Mouse (Mus musculus) heart, embryonic 13.5 days (tissue): ENCODE measurements at regions not wholly inside any gene's neighbourhood (a gene's known extent, or its start where the extent isn't known, plus 50 kb on each side); places are given as distances from the start of the nearest gene placed in this dataset.
"Not testable (repeated sequence)": the region's sequence is repeated elsewhere in the genome, so short reads cannot be mapped to it uniquely, and the experiment has no call there.

Experiments used
- ATAC-seq: fragments of 200-750 bp; cut with Nextera tagmentation; 2 replicates; pipeline ENCODE4 v1.8.0; 2017; ENCODE audit warnings: moderate TSS enrichment; ENCODE audit not compliant: insufficient number of reproducible peaks, low FRiP score, low TSS enrichment; ENCODE audit errors: extremely low read depth
- H3K27ac ChIP-seq: fragments of 300-500 bp; sonication (generic); replicated peaks from 2 replicates; pipeline ENCODE4 v1.5.1; 2015; ENCODE audit warnings: moderate library complexity, mild to moderate bottlenecking, inconsistent platforms
- H3K27me3 ChIP-seq: fragments of 300-500 bp; sonication (generic); replicated peaks from 2 replicates; pipeline ENCODE4 v1.6.1; 2015; ENCODE audit warnings: mild to moderate bottlenecking, inconsistent platforms
- H3K36me3 ChIP-seq: fragments of 300-500 bp; sonication (generic); 2 replicates; pipeline ENCODE4 v1.6.1; 2015; ENCODE audit warnings: mild to moderate bottlenecking, inconsistent platforms
- H3K4me1 ChIP-seq: fragments of 300-500 bp; sonication (generic); 2 replicates; pipeline ENCODE4 v1.6.1; 2015; ENCODE audit warnings: inconsistent platforms
- H3K4me2 ChIP-seq: fragments of 300-500 bp; sonication (generic); 2 replicates; pipeline ENCODE4 v1.6.1; 2015; ENCODE audit warnings: inconsistent platforms, mild to moderate bottlenecking, moderate library complexity
- H3K4me3 ChIP-seq: fragments of 300-500 bp; sonication (generic); 2 replicates; pipeline ENCODE4 v1.5.1; 2015; ENCODE audit warnings: moderate library complexity, mild to moderate bottlenecking, inconsistent platforms
- H3K9ac ChIP-seq: fragments of 300-500 bp; sonication (generic); 2 replicates; pipeline ENCODE4 v1.6.1; 2015; ENCODE audit warnings: inconsistent platforms, mild to moderate bottlenecking, moderate library complexity
- H3K9me3 ChIP-seq: fragments of 300-500 bp; sonication (generic); 2 replicates; pipeline ENCODE4 v1.6.1; 2016; ENCODE audit warnings: inconsistent platforms
- WGBS: fragments of 180-500 bp; shearing (Covaris S2); methylation state at CpG from one replicate; pipeline ENCODE4 v1.1.7; 2015; ENCODE audit warnings: mixed read lengths; 5-methylcytosine and 5-hydroxymethylcytosine counted together

- WGBS, result 66% methylated on average over 4 of the region's 4 CpGs
- no peak overlapping the region for H3K4me3 ChIP-seq
- H3K27me3 ChIP-seq, result no peaks in the 10 kb centered on the region
- H3K9ac ChIP-seq, result no peak overlapping the region
- H3K36me3 ChIP-seq, result no peaks in the 10 kb centered on the region
- H3K27ac ChIP-seq, result no peak overlapping the region
- no peak overlapping the region for H3K4me2 ChIP-seq
- ATAC-seq, result no peak
- no peaks in the 10 kb centered on the region for H3K9me3 ChIP-seq
- H3K4me1 ChIP-seq, result no peaks in the 10 kb centered on the region
These were observed 282.3 kb downstream of the Hace1 start for GRCm38 (mm10) chr10:45859909-45860308.

DNA sequence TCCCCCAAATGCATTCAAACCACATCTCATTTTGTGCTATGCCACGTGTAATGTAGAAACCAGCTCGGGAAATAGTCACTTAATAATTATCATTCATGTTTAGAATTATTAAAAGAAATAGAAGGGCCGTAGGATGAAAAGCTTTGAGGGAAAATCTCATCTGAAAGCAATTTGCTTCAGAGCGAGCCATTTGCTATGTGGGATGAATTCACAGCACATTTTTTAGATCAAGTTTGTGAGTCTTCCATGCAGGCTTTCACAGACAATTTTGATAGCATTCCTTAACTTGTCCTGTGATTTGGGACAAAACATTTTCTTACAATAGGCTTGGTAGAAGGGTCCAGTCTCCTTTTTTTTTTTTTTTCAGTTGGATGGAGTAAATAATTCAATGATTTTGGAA is 283.1 kb downstream of the Hace1 start:
- no peak overlapping the region for H3K27ac ChIP-seq
- H3K4me1 ChIP-seq, result no peaks in the 10 kb centered on the region
- no peak overlapping the region for H3K4me2 ChIP-seq
- H3K27me3 ChIP-seq, result no peaks in the 10 kb centered on the region
- H3K9me3 ChIP-seq, result no peaks in the 10 kb centered on the region
- H3K4me3 ChIP-seq, result no peak overlapping the region
- ATAC-seq, result no peak
- no peaks in the 10 kb centered on the region for H3K36me3 ChIP-seq
- WGBS, result 62% methylated on average over 4 of the region's 4 CpGs
- H3K9ac ChIP-seq, result no peak overlapping the region

GRCm38 (mm10) chr10:45865793-45866192 is 288.2 kb downstream of the Hace1 start:
- Histone ChIP-seq H3K9me3 (no peaks in the 10 kb centered on the region), H3K27me3 (no peaks in the 10 kb centered on the region), H3K9ac (no peak overlapping the region), H3K4me3 (no peak overlapping the region), H3K4me1 (peaks cover 5% of the 10 kb centered on the region; the same call in 1 of the 2 replicates), H3K27ac (no peak overlapping the region), H3K4me2 (no peak overlapping the region), H3K36me3 (no peaks in the 10 kb centered on the region)
- ATAC-seq, result no peak
- 51% methylated on average over 4 of the region's 4 CpGs for WGBS

GRCm38 (mm10) chr10:45866860-45867259 is 289.2 kb downstream of the Hace1 start:
- no peak overlapping the region for H3K27ac ChIP-seq
- no peaks in the 10 kb centered on the region for H3K36me3 ChIP-seq
- H3K4me2 ChIP-seq, result no peak overlapping the region
- no peaks in the 10 kb centered on the region for H3K27me3 ChIP-seq
- 46% methylated on average over 3 of the region's 3 CpGs for WGBS
- no peak for ATAC-seq
- H3K9ac ChIP-seq, result no peak overlapping the region; the same call in 1 of the 2 replicates
- no peaks in the 10 kb centered on the region for H3K9me3 ChIP-seq
- peaks cover 9% of the 10 kb centered on the region; the same call in 1 of the 2 replicates for H3K4me1 ChIP-seq
- no peak overlapping the region for H3K4me3 ChIP-seq

- no peak overlapping the region for H3K9ac ChIP-seq
- H3K4me1 ChIP-seq, result peaks cover 9% of the 10 kb centered on the region; the same call in 1 of the 2 replicates
- no peaks in the 10 kb centered on the region for H3K9me3 ChIP-seq
- H3K27me3 ChIP-seq, result no peaks in the 10 kb centered on the region
- WGBS, result 50% methylated on average over 4 of the region's 4 CpGs
- no peak overlapping the region for H3K4me2 ChIP-seq
- H3K36me3 ChIP-seq, result no peaks in the 10 kb centered on the region
- 0 out of 2 replicates have a peak overlapping the region, but pooled peaks have one; percentile 15 for H3K27ac ChIP-seq
- ATAC-seq, result no peak
- no peak overlapping the region for H3K4me3 ChIP-seq
These were observed 293.4 kb downstream of the Hace1 start for GRCm38 (mm10) chr10:45871028-45871427.

DNA sequence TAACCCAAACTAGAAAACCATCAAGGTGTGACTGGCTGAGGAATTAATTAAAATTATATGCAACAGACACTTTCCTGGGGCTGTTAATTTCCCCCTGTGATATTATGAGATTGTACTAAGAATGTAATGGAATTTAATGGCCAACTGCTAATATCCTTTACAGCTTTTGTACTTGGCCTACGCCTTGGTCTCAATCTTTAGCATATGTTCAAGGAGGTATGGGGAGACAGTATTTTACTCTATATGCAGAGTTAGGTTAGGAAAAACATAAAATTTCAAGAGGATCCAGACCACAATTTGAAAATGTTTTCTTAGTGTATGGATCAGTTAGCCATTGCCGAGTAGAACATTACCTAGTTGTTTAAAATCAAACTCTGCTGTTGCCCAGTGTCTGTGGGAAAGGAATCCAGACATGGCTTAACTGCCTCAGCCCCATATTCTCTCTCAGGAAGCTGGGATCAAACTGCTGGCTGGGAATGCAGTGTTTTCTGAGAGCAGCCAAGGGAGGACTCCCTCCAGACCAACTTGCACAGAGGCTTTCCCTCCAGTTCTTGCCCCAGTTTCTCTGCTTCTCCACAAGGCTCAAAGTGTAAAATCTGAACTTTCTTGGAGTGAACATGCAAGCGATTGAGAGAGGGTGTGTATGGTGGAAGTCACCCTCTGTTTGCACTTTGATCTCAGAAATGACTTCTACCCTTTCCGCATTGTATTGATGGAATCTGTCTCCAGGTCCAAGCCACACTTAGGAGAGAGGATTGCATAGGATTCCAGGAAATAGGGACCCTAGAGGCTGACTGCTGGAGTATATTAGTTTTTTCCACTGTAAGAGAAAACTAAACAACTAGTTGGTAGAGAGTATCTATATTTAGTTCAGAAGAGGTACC is 294.6 kb downstream of the Hace1 start:
- Histone ChIP-seq H3K36me3 (no peaks in the 10 kb centered on the region), H3K27ac (no peak overlapping the region), H3K9ac (no peak overlapping the region), H3K4me2 (no peak overlapping the region), H3K27me3 (no peaks in the 10 kb centered on the region), H3K9me3 (no peaks in the 10 kb centered on the region), H3K4me3 (no peak overlapping the region), H3K4me1 (peaks cover 5% of the 10 kb centered on the region; the same call in 1 of the 2 replicates)
- ATAC-seq, result no peak
- WGBS, result 78% methylated on average over 4 of the region's 4 CpGs

DNA sequence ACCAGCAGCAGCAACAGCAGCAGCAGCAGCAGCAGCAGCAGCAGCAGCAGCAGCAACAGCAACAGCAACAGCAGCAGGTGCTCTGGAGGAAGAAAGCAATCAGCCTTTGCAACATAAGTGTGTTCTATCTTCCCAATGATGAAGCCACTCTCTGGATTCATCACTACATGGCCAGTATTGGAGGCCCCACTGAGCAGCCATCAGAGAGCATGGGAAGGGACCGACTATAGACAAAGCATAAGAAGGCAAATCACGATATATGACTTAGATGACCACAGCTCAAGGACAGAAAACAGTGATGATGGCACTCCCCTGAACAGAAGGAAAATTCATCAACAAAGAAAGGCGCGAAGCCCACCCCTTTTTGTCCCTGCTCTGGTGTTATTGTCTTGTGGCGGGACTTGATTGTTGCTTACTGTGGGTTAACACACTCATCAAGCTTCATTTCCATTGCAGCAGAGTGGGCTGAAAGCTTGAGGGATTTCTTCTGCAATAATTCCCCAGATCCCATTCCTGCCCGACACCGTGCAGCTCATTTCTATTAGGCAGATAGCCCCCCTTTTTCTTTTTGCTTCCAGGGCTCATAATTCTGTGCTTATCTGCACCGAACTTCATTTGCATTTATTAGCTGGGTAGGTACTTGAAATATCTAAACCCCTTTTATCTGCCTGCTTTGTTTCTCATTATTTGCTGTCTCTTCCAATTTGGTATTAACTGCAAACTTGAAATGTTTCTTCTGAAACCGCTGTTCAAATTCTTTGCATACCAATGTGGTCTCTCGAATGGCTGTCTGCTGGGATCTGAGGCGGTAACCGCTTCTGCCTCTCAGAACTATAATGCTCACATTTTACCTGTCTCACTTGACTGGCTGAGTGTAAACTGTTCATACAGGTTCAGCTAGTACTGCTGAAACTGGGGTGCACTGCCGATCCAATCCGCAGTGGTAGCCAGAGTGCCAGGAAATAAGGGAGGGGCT is 296.5 kb downstream of the Hace1 start:
- Histone ChIP-seq H3K27ac (no peak overlapping the region), H3K9me3 (no peaks in the 10 kb centered on the region), H3K9ac (no peak overlapping the region), H3K36me3 (no peaks in the 10 kb centered on the region), H3K4me3 (no peak overlapping the region), H3K4me2 (peak overlapping the region; percentile 38), H3K4me1 (peaks cover 5% of the 10 kb centered on the region; the same call in 1 of the 2 replicates), H3K27me3 (no peaks in the 10 kb centered on the region)
- ATAC-seq, result no peak
- WGBS, result 61% methylated on average over 14 of the region's 14 CpGs

GRCm38 (mm10) chr10:45875287-45875686 is 297.7 kb downstream of the Hace1 start:
- not testable (repeated sequence) for ATAC-seq, H3K4me3 ChIP-seq
- WGBS, result 87% methylated on average over 20 of the region's 20 CpGs

DNA sequence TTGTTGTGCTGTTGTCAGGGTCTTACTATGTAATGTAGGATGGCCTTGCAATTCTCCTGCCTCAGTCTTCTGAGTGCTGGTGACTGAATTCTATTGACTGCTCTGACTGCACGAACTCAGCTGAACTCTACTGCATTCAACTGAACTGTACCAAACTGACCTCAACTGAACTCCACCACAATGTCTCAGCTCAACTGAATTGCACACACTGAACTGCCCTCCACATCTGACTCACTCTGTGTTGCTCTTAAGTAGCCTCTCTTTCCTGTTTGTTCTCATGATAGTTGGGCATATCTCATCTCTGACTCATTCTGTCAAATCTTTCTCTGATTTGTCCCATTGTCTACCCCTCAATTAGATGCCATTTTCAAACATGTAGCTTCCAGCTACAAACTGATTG is 306.1 kb downstream of the Hace1 start:
- H3K27me3 ChIP-seq, result no peaks in the 10 kb centered on the region
- 0 out of 2 replicates have a peak, but pooled peaks cover 1% of the 10 kb centered on the region for H3K4me1 ChIP-seq
- ATAC-seq, result no peak
- H3K9me3 ChIP-seq, result no peaks in the 10 kb centered on the region
- H3K9ac ChIP-seq, result no peak overlapping the region
- no peak overlapping the region for H3K4me2 ChIP-seq
- 67% methylated on average over 1 of the region's 1 CpGs for WGBS
- H3K4me3 ChIP-seq, result no peak overlapping the region
- H3K27ac ChIP-seq, result no peak overlapping the region
- no peaks in the 10 kb centered on the region for H3K36me3 ChIP-seq

More at GRCm38 (mm10) chr10:45875287-45875686, 297.7 kb downstream of the Hace1 start:
- not testable (repeated sequence) for H3K9ac ChIP-seq, H3K27me3 ChIP-seq, H3K27ac ChIP-seq, H3K4me1 ChIP-seq, H3K9me3 ChIP-seq, H3K36me3 ChIP-seq, H3K4me2 ChIP-seq

DNA sequence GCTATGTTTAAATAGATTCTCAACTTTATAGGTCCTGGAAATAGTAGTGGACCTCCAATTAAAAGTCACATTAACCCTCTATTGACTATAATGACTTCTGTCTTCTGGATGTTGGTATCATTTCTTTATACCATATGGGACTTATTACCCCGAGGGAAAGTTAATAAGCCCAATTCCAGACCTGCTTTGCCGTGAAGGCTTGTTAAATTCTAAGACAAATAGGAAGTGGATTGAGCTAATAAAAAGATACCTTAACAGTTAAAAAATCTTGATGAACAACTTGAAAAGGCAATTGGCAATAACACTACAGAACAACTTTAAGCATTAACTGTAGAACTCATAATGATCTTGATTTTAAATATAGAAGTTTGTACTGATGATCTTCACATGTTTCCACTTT is 309.0 kb downstream of the Hace1 start:
- 82% methylated on average over 2 of the region's 2 CpGs for WGBS
- no peak overlapping the region for H3K4me2 ChIP-seq

GRCm38 (mm10) chr10:45888835-45889234 is 311.2 kb downstream of the Hace1 start:
- Histone ChIP-seq H3K27me3 (no peaks in the 10 kb centered on the region), H3K27ac (no peak overlapping the region), H3K4me2 (no peak overlapping the region), H3K9ac (no peak overlapping the region), H3K36me3 (no peaks in the 10 kb centered on the region), H3K9me3 (no peaks in the 10 kb centered on the region), H3K4me1 (peaks cover 11% of the 10 kb centered on the region; the same call in 1 of the 2 replicates), H3K4me3 (no peak overlapping the region)
- ATAC-seq, result no peak
- 56% methylated on average over 4 of the region's 4 CpGs for WGBS

More for the DNA sequence above, 309.0 kb downstream of the Hace1 start:
- Histone ChIP-seq H3K36me3 (no peaks in the 10 kb centered on the region), H3K4me3 (no peak overlapping the region), H3K27me3 (no peaks in the 10 kb centered on the region), H3K9ac (no peak overlapping the region), H3K27ac (no peak overlapping the region), H3K9me3 (no peaks in the 10 kb centered on the region), H3K4me1 (peaks cover 11% of the 10 kb centered on the region; the same call in 1 of the 2 replicates)
- no peak for ATAC-seq
